Mouse (Mus musculus): ENCODE data around the gene 9130019O22Rik. TPM values are rescaled to one million over a fixed set of nuclear protein-coding genes. Genes with fewer than 3 reads are reported as not detected.

The 9130019O22Rik gene
- polyA plus RNA-seq, 1 experiment from 2014 or later: 5.4 TPM

GRCm38 (mm10) chr7:127341356-127341755, 45.6 kb downstream of the 9130019O22Rik start:
- Histone ChIP-seq H3K9me3 (ENCODE audit: control insufficient read depth, low read length) (no peaks in the 10 kb centered on the region), H3K4me2 (replicated peaks; ENCODE audit: low read depth, low read length) (no peak overlapping the region), H3K27ac (ENCODE audit: low read depth, low read length) (no peak overlapping the region), H3K4me1 (replicated peaks; ENCODE audit: control insufficient read depth, insufficient read depth, low read length) (peaks cover 3% of the 10 kb centered on the region; the same call in 1 of the 2 replicates), H3K9ac (ENCODE audit: low read depth, low read length) (no peak overlapping the region), H3K4me3 (ENCODE audit: low read depth, low read length) (no peak overlapping the region), H3K36me3 (ENCODE audit: control insufficient read depth, insufficient read depth, low read length) (0 out of 2 replicates have a peak, but pooled peaks cover 2% of the 10 kb centered on the region), H3K27me3 (ENCODE audit: control insufficient read depth, insufficient read depth, low read length) (no peaks in the 10 kb centered on the region)
- WGBS: 96% methylated on average over 8 of the region's 8 CpGs
- ATAC-seq (ENCODE audit: low FRiP score): no peak
- DNase-seq (ENCODE audit: low spot score): no peak

GRCm38 (mm10) chr7:127337636-127338035, 49.3 kb downstream of the 9130019O22Rik start:
- Histone ChIP-seq H3K4me3 (ENCODE audit: low read depth, low read length) (no peak overlapping the region), H3K27me3 (ENCODE audit: control insufficient read depth, insufficient read depth, low read length) (no peaks in the 10 kb centered on the region)
- 80% methylated on average over 4 of the region's 4 CpGs for WGBS

DNA sequence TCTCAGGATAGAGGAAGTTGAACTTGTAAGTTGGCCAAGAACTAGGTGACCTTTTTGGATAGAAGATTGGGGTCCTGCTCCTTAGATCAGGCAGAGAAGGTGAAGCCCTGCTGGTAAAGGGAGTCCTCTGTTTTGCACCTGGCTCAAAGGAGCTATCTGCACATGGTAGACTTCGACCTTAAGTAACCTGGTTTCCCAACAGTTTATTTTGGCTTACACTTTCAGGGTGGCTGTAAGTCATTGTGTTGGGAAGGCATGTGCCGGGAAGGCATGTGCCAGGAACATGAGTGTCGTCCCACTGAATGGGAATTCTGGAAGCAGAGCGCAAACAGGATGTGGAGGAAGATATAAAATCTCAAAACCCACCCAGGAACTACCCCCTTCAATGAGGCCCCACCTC, 51.4 kb downstream of the 9130019O22Rik start:
- Histone ChIP-seq H3K9me3 (ENCODE audit: control insufficient read depth, low read length) (no peaks in the 10 kb centered on the region), H3K27ac (ENCODE audit: low read depth, low read length) (no peak overlapping the region), H3K27me3 (ENCODE audit: control insufficient read depth, insufficient read depth, low read length) (no peaks in the 10 kb centered on the region), H3K4me2 (replicated peaks; ENCODE audit: low read depth, low read length) (no peak overlapping the region), H3K4me1 (replicated peaks; ENCODE audit: control insufficient read depth, insufficient read depth, low read length) (no peaks in the 10 kb centered on the region), H3K4me3 (ENCODE audit: low read depth, low read length) (no peak overlapping the region), H3K36me3 (ENCODE audit: control insufficient read depth, insufficient read depth, low read length) (no peaks in the 10 kb centered on the region), H3K9ac (ENCODE audit: low read depth, low read length) (no peak overlapping the region)
- DNase-seq (ENCODE audit: low spot score) (no peak), ATAC-seq (ENCODE audit: low FRiP score) (no peak)
- 89% methylated on average over 4 of the region's 4 CpGs for WGBS

More at GRCm38 (mm10) chr7:127337636-127338035, 49.3 kb downstream of the 9130019O22Rik start:
- DNase-seq (ENCODE audit: low spot score) (no peak), ATAC-seq (ENCODE audit: low FRiP score) (no peak)
- no peaks in the 10 kb centered on the region for H3K4me1 ChIP-seq (replicated peaks; ENCODE audit: control insufficient read depth, insufficient read depth, low read length)
- H3K27ac ChIP-seq (ENCODE audit: low read depth, low read length): no peak overlapping the region
- no peak overlapping the region for H3K9ac ChIP-seq (ENCODE audit: low read depth, low read length)
- no peak overlapping the region for H3K4me2 ChIP-seq (replicated peaks; ENCODE audit: low read depth, low read length)
- no peaks in the 10 kb centered on the region for H3K36me3 ChIP-seq (ENCODE audit: control insufficient read depth, insufficient read depth, low read length)
- no peaks in the 10 kb centered on the region for H3K9me3 ChIP-seq (ENCODE audit: control insufficient read depth, low read length)

- Histone ChIP-seq H3K27ac (ENCODE audit: low read depth, low read length) (no peak overlapping the region), H3K9ac (ENCODE audit: low read depth, low read length) (no peak overlapping the region), H3K4me2 (replicated peaks; ENCODE audit: low read depth, low read length) (no peak overlapping the region), H3K4me1 (replicated peaks; ENCODE audit: control insufficient read depth, insufficient read depth, low read length) (no peaks in the 10 kb centered on the region), H3K9me3 (ENCODE audit: control insufficient read depth, low read length) (no peaks in the 10 kb centered on the region), H3K27me3 (ENCODE audit: control insufficient read depth, insufficient read depth, low read length) (no peaks in the 10 kb centered on the region), H3K36me3 (ENCODE audit: control insufficient read depth, insufficient read depth, low read length) (no peaks in the 10 kb centered on the region), H3K4me3 (ENCODE audit: low read depth, low read length) (no peak overlapping the region)
- 83% methylated on average over 6 of the region's 6 CpGs for WGBS
- ATAC-seq (ENCODE audit: low FRiP score) (no peak), DNase-seq (ENCODE audit: low spot score) (no peak)
Measured at GRCm38 (mm10) chr7:127333240-127333639, 53.7 kb downstream of the 9130019O22Rik start.

Other genes starting within 250 kb of the 9130019O22Rik start
- gene Spn, start 249.3 kb downstream of the 9130019O22Rik start, polyA plus RNA-seq (2014; fragmentation: Nextera tagmentation; extraction: Ambion mirVana): 0.07 and 0.08 TPM in 2 replicates
- gene Cd2bp2, start 191.1 kb downstream of the 9130019O22Rik start, polyA plus RNA-seq (2014; fragmentation: Nextera tagmentation; extraction: Ambion mirVana): 64.7 and 76.2 TPM in 2 replicates
- gene Tbc1d10b, start 178.7 kb downstream of the 9130019O22Rik start, polyA plus RNA-seq (2014; fragmentation: Nextera tagmentation; extraction: Ambion mirVana): 18.7 and 19.1 TPM in 2 replicates
- gene Mylpf, start 178.3 kb downstream of the 9130019O22Rik start, polyA plus RNA-seq (2014; fragmentation: Nextera tagmentation; extraction: Ambion mirVana): 24.1 and 26.5 TPM in 2 replicates
- 26.5 and 29.7 TPM in 2 replicates for gene Zfp553, start 154.1 kb downstream of the 9130019O22Rik start, polyA plus RNA-seq (2014; fragmentation: Nextera tagmentation; extraction: Ambion mirVana)
- gene Sept1, start 154.0 kb downstream of the 9130019O22Rik start, polyA plus RNA-seq (2014; fragmentation: Nextera tagmentation; extraction: Ambion mirVana): 23.7 and 30.0 TPM in 2 replicates
- 53.2 and 54.0 TPM in 2 replicates for gene Zfp771, start 142.9 kb downstream of the 9130019O22Rik start, polyA plus RNA-seq (2014; fragmentation: Nextera tagmentation; extraction: Ambion mirVana)
- 193 and 214 TPM in 2 replicates for gene Dctpp1, start 126.5 kb downstream of the 9130019O22Rik start, polyA plus RNA-seq (2014; fragmentation: Nextera tagmentation; extraction: Ambion mirVana)
- 80.8 and 86.6 TPM in 2 replicates for gene Sephs2, start 113.1 kb downstream of the 9130019O22Rik start, polyA plus RNA-seq (2014; fragmentation: Nextera tagmentation; extraction: Ambion mirVana)
- gene Itgal, start 90.9 kb downstream of the 9130019O22Rik start, polyA plus RNA-seq (2014; fragmentation: Nextera tagmentation; extraction: Ambion mirVana): 0.54 and 0.56 TPM in 2 replicates
- 5.1 and 5.7 TPM in 2 replicates for gene Zfp768, start 41.6 kb downstream of the 9130019O22Rik start, polyA plus RNA-seq (2014; fragmentation: Nextera tagmentation; extraction: Ambion mirVana)
- 6.7 and 9.6 TPM in 2 replicates for gene Zfp747, start 11.1 kb downstream of the 9130019O22Rik start, polyA plus RNA-seq (2014; fragmentation: Nextera tagmentation; extraction: Ambion mirVana)
- gene E430018J23Rik, start 6.5 kb upstream of the 9130019O22Rik start, polyA plus RNA-seq (2014; fragmentation: Nextera tagmentation; extraction: Ambion mirVana): 6.1 and 6.3 TPM in 2 replicates
- 6.9 and 8.1 TPM in 2 replicates for gene Zfp764, start 19.7 kb upstream of the 9130019O22Rik start, polyA plus RNA-seq (2014; fragmentation: Nextera tagmentation; extraction: Ambion mirVana)
- gene Zfp688, start 34.9 kb upstream of the 9130019O22Rik start, polyA plus RNA-seq (2014; fragmentation: Nextera tagmentation; extraction: Ambion mirVana): 29.8 and 33.6 TPM in 2 replicates
- gene Zfp689, start 62.0 kb upstream of the 9130019O22Rik start, polyA plus RNA-seq (2014; fragmentation: Nextera tagmentation; extraction: Ambion mirVana): 12.8 and 13.5 TPM in 2 replicates
- gene Prr14, start 72.4 kb upstream of the 9130019O22Rik start, polyA plus RNA-seq (2014; fragmentation: Nextera tagmentation; extraction: Ambion mirVana): 61.4 and 72.1 TPM in 2 replicates
- gene Fbrs, start 92.0 kb upstream of the 9130019O22Rik start, polyA plus RNA-seq (2014; fragmentation: Nextera tagmentation; extraction: Ambion mirVana): 10.5 and 15.1 TPM in 2 replicates
- gene Srcap, start 124.8 kb upstream of the 9130019O22Rik start, polyA plus RNA-seq (2014; fragmentation: Nextera tagmentation; extraction: Ambion mirVana): 58.1 and 81.5 TPM in 2 replicates
- gene Gm42715, start 132.4 kb upstream of the 9130019O22Rik start, polyA plus RNA-seq (2014; fragmentation: Nextera tagmentation; extraction: Ambion mirVana): 20.0 and 26.0 TPM in 2 replicates
- gene Tmem265, start 174.2 kb upstream of the 9130019O22Rik start, polyA plus RNA-seq (2014; fragmentation: Nextera tagmentation; extraction: Ambion mirVana): 7.7 and 8.6 TPM in 2 replicates
- 50.4 and 54.0 TPM in 2 replicates for gene Phkg2, start 186.2 kb upstream of the 9130019O22Rik start, polyA plus RNA-seq (2014; fragmentation: Nextera tagmentation; extraction: Ambion mirVana)
- gene Ccdc189, start 201.4 kb upstream of the 9130019O22Rik start, polyA plus RNA-seq (2014; fragmentation: Nextera tagmentation; extraction: Ambion mirVana): 11.9 and 16.4 TPM in 2 replicates
- gene Rnf40, start 201.6 kb upstream of the 9130019O22Rik start, polyA plus RNA-seq (2014; fragmentation: Nextera tagmentation; extraction: Ambion mirVana): 31.4 and 33.6 TPM in 2 replicates
- gene Zfp629, start 228.6 kb upstream of the 9130019O22Rik start, polyA plus RNA-seq (2014; fragmentation: Nextera tagmentation; extraction: Ambion mirVana): 28.0 and 31.0 TPM in 2 replicates

Data from hindbrain, embryonic 11.5 days (tissue).